Mouse (Mus musculus): ENCODE results near the gene Cct7.

Cct7 gene

DNA sequence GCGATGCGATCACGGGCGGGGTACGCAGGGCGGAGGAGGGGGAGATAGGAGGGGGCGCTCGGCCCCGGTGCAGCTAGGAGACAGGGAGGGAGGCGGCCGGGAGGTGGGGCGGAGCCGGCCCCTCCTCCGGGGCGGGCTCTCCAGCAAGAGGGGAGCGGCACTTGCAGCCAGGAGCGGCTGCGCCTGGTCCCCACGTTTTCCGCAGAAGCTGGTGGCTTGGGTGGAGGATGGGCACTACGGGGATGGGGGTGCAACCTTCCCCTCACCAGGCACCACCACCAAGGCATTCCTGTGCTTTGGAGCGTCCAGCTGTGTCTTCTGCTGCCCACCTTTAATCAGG is 51.6 kb downstream of the Cct7 start, which contains the start of gene Fbxo41:
Gene Fbxo41 (minus strand): TSS at position 84 of the 340 bp plus-strand sequence.
- peak; percentile 14 for DNase-seq (ENCODE audit: low read depth)

DNA sequence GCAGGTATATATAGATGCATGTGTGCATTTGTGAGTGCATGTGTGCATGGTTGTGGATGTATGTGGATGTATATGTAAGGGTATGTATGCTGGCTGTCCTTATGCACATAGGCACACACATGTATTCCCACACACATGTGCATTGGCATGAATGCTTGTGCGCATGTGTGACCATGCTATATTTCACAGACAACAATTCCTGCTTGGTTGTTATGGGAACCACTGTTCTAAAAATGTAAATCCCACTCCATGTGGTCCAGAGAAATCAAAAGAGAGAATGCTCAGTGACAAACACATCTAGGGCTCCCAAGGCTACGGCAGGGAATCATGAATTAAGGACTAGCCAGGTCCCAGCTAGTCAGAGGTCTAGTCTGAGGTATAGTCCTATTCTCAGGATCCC is 53.6 kb downstream of the Cct7 start:
- DNase-seq (ENCODE audit: low read depth), result no peak

DNA sequence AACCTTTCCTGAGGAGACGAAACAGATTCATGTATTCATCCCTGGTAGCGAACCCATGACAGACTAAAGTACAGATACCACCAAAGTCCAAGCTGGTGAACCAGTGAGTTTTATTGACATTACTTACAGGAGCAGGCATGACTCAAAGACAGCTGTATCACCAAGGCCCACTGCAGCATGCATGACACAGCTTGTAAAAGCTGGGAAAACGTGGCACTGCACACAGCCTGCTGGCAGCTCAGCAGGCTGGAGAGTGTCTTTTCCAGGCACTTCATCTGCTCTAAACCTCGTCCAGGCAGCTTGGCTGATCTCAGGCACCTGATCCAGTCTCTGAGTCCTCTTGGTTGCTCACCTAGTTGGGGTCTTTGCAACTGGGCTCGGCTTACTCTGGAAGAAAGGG is 57.3 kb downstream of the Cct7 start:
- DNase-seq (ENCODE audit: low read depth), result no peak

DNA sequence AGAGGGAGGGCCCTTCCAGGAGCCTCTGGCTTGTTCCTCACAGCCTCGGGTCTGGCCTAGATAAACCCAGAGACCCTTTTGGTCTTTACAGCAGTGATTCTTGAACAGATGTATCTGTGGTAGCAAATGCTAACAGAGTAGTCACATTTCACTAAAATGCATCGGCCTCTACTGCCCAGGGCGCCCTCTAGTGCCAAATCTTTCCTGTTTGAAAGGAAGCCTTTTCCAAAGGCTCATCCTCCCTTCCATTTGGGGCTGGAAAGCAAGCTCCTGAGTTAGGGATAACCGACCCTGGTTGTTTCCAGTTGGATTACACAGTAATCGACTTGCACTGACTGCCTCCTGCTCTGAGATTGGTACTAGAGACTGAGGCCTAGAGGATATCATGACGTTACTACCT is 59.2 kb downstream of the Cct7 start:
- DNase-seq (ENCODE audit: low read depth), result peak; percentile 39

DNA sequence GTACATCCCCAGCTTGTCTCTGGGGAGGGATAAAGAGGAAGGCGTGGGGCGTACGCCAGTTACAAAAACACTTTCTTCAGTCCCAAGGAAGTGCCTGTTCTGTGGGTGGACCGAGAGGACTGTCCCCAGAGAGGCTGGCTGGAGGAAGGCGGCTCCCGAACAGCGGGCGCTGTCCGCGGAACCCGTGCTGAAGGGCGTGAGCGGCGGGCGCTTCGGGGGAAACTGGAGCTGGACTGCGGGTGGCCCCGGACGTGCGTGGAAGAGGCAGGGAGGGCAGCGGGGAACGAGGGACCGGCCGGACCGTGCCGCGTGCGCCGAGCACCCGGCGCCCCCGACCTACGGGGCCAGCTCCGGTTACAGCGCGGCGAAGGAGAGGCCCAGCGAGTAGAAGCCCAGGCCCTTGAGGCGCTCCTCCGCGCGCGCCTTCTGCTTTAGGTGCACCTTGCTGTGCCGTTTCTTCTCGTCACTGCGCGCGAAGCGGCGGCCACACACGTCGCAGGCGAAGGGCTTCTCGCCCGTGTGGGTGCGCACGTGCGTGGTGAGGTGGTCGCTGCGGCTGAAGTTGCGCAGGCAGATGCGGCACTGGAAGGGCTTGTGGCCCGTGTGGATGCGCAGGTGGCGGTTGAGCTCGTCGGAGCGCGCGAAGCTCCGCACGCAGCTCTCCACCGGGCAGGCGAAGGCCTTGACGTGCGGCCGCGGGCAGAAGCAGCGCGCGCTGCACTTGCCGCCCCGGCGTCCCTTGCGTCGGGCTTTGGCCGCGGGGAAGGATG is 60.2 kb downstream of the Cct7 start:
- DNase-seq (ENCODE audit: low read depth), result peak; percentile 25

DNA sequence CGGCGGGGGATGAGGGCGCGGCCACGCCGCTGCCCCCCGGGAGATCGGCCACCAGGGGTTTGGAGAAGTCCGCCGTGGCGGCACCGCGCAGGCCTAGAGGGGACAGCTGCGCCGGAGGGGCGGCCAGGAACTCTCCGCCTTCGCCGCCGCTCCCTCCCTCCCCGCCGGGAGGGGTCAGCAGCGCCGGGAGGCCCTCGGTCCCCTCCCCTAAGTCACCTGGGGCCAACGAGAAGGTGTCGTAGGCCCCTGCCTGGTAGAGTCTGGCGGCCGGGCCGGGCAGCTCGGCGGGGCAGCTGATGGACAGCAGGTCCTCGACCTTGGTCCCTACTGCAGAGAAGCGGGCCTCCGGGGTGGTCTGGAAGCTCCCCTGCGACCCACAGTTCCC is 60.7 kb downstream of the Cct7 start:
- DNase-seq (ENCODE audit: low read depth), result peak; percentile 5

DNA sequence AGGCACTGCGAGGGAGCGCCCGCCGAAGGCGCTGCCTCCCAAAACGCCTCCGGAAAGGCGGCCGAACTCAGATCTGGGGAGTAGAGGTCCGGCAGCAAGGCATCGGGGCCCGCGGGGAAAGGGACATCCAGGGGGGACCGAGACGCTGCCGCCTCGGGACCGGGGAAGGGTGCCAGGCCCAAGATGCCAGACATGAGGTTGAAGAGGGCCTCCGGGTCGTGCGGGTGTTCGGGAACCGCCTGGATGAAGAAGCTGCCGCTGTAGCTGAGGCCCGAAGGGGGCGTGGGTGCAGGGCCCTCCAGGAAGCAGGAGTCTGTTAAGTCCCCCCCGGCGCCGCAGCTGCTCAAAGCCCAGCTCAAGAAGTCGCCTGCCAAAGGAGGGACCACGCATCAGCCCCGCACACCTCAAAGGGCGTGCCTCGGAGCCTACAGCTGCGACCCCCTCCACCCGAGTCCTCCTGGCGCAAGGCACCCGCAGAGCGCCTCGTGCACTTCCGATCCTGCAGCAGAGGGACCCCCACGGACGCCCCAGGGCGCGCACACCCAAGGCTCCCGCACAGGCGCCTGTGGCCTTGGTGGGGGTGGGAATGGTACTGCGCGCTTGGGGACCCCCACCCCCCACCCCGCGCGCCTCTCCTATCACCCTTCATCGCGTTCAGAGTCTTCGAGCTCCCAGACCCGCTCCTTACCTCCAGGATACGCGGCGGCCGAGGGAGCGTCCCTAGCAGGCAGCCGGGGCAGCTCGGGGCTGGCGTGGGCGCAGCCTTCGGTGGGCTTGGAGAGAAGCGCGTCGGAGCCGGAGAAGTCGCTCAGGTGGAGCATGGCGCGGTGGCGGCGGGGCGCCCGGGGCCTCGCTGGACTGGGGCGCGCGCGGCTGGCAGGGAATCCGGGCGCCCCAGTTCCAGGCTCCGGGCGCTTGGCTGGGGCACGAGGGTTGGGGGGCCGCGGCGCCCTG is 61.5 kb downstream of the Cct7 start:
- DNase-seq (ENCODE audit: low read depth), result peak; percentile 10

DNA sequence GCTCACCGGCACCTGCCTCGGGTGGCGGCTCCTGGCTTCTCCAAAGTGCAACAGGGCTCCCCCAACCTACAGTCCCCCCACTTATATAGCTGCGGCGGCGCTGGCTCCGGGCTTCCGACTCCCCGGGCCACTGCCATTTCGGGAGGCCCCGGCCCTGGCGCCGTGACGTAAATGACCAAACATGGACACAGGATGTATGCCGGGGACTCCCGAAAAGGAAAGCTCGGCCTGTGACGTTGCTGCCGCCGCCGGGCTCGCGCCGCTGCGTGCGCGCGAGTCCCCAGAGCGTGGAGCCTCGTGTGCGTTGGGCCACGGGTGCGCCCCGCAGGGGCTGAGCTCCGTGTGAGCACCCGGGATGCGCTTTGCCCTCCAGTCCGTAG is 62.2 kb downstream of the Cct7 start, which contains the start of gene Egr4:
Gene Egr4 (minus strand): TSS at position 59 of the 380 bp plus-strand sequence.
- DNase-seq (ENCODE audit: low read depth), result peak; percentile 80

DNA sequence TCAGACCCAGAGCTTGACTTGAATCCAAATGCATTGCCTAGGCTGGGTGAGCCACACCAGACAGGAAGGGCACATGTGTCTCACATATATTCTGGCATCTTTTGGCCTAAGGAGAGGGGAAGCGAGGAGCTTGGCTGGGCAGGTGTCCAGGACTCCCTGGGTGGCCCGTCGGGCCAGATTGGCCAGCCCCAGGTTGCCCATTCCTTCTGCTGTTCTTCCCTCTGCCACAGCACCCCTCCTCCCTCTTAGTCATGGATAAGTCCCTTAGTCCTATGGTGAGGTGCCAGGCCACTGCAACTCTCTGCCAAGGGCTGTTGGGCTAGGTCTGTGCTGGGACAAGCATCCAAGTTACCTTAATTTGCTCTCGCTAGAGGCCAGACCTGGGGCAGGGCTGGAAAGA is 64.6 kb downstream of the Cct7 start:
- DNase-seq (ENCODE audit: low read depth), result no peak

Data from induced T-regulatory cell, adult 2 months (primary cell).